Mouse (Mus musculus) ES-Bruce4 (cell line): ENCODE data around the gene Tfap2a. TPM values are rescaled to one million over a fixed set of nuclear protein-coding genes. Genes with fewer than 3 reads are reported as not detected.
A peak's percentile ranks its signal among the peaks of the same experiment; 100 is the strongest.

Experiments
- H3K27ac ChIP-seq: 2 replicates; pipeline ENCODE4 v1.5.1; 2012; ENCODE audit warnings: low read length, inconsistent platforms; ENCODE audit not compliant: insufficient read depth
- H3K27me3 ChIP-seq: 2 replicates; pipeline ENCODE4 v1.6.1; 2012; ENCODE audit warnings: mild to moderate bottlenecking, low read length, inconsistent platforms; ENCODE audit not compliant: control insufficient read depth, poor library complexity, insufficient read depth, severe bottlenecking
- H3K36me3 ChIP-seq: 2 replicates; pipeline ENCODE4 v1.6.1; 2012; ENCODE audit warnings: inconsistent platforms, mild to moderate bottlenecking, low read length, moderate library complexity; ENCODE audit not compliant: control insufficient read depth, poor library complexity, insufficient read depth, severe bottlenecking
- H3K4me1 ChIP-seq: one replicate; pipeline ENCODE4 v1.8.1; 2011; ENCODE audit warnings: low read length; ENCODE audit not compliant: control insufficient read depth, insufficient read depth
- H3K4me3 ChIP-seq: 2 replicates; pipeline ENCODE4 v1.5.1; 2011; ENCODE audit warnings: low read depth, mild to moderate bottlenecking, low read length
- H3K9ac ChIP-seq: 2 replicates; pipeline ENCODE4 v1.6.1; 2012; ENCODE audit warnings: low read depth, mild to moderate bottlenecking, inconsistent platforms; ENCODE audit not compliant: poor library complexity, severe bottlenecking
- H3K9me3 ChIP-seq: replicated peaks from 2 replicates; pipeline ENCODE4 v1.6.1; 2012; ENCODE audit warnings: mild to moderate bottlenecking, low read length, inconsistent platforms; ENCODE audit not compliant: control insufficient read depth, poor library complexity, insufficient read depth, severe bottlenecking
- CTCF ChIP-seq: IDR thresholded peaks from one replicate; pipeline ENCODE4 v1.8.1; 2011; ENCODE audit warnings: low read depth, low read length
- EP300 ChIP-seq: IDR thresholded peaks from 2 replicates; pipeline ENCODE4 v1.6.1; 2011; ENCODE audit warnings: low read depth, low read length; ENCODE audit not compliant: insufficient read depth
- POLR2A ChIP-seq: IDR thresholded peaks from one replicate; pipeline ENCODE4 v1.8.1; 2011; ENCODE audit warnings: low read length; ENCODE audit not compliant: insufficient read depth
- polyA plus RNA-seq: library from polyadenylated mRNA; stranded (reverse); fragments of >200 nt; gene quantifications from 2 replicates; pipeline ENCODE4 v1.2.4, GENCODE M21; 2011; ENCODE audit warnings: low read depth; ENCODE audit not compliant: missing spikeins, insufficient read depth, insufficient read length

The Tfap2a gene
- polyA plus RNA-seq, 1 experiment, result 1.5 TPM

- H3K9me3 ChIP-seq, result no peaks in the 10 kb centered on the region
- no peaks in the 10 kb centered on the region for H3K36me3 ChIP-seq
- H3K4me1 ChIP-seq, result peaks cover 2% of the 10 kb centered on the region
- no peak overlapping the region; the same call in 1 of the 2 replicates for H3K9ac ChIP-seq
- peaks cover 5% of the 10 kb centered on the region for H3K27me3 ChIP-seq
- TF ChIP-seq POLR2A, result no peak
- no peak for TF ChIP-seq CTCF
- TF ChIP-seq EP300, result no peak
- no peak overlapping the region for H3K27ac ChIP-seq
- no peak overlapping the region for H3K4me3 ChIP-seq
Observed at GRCm38 (mm10) chr13:40719066-40719740, 19.0 kb downstream of the Tfap2a start.

GRCm38 (mm10) chr13:40716771-40717716, 21.1 kb downstream of the Tfap2a start:
- peaks cover 3% of the 10 kb centered on the region for H3K4me1 ChIP-seq
- no peak for TF ChIP-seq CTCF
- TF ChIP-seq EP300, result 0 out of 2 replicates have a peak, but pooled peaks have one; percentile 23
- H3K27me3 ChIP-seq, result peaks cover 18% of the 10 kb centered on the region
- H3K27ac ChIP-seq, result no peak overlapping the region
- no peaks in the 10 kb centered on the region for H3K36me3 ChIP-seq
- no peaks in the 10 kb centered on the region for H3K9me3 ChIP-seq
- H3K4me3 ChIP-seq, result 0 out of 2 replicates have a peak overlapping the region, but pooled peaks have one; percentile 18
- no peak overlapping the region for H3K9ac ChIP-seq

GRCm38 (mm10) chr13:40714531-40714930, 23.6 kb downstream of the Tfap2a start:
- Histone ChIP-seq H3K4me1 (peaks cover 3% of the 10 kb centered on the region), H3K9ac (no peak overlapping the region), H3K4me3 (no peak overlapping the region), H3K36me3 (no peaks in the 10 kb centered on the region), H3K27ac (no peak overlapping the region), H3K27me3 (peaks cover 39% of the 10 kb centered on the region), H3K9me3 (no peaks in the 10 kb centered on the region)
- no peak for TF ChIP-seq EP300
- TF ChIP-seq POLR2A, result no peak
- no peak for TF ChIP-seq CTCF

- TF ChIP-seq EP300, result no peak
- H3K4me3 ChIP-seq, result no peak overlapping the region
- H3K27me3 ChIP-seq, result peaks cover 47% of the 10 kb centered on the region
- no peaks in the 10 kb centered on the region for H3K9me3 ChIP-seq
- H3K4me1 ChIP-seq, result peaks cover 1% of the 10 kb centered on the region
- H3K9ac ChIP-seq, result no peak overlapping the region
- H3K27ac ChIP-seq, result no peak overlapping the region
- no peaks in the 10 kb centered on the region for H3K36me3 ChIP-seq
Observed at GRCm38 (mm10) chr13:40713681-40714080, 24.5 kb downstream of the Tfap2a start.

- Histone ChIP-seq H3K27me3 (peaks cover 50% of the 10 kb centered on the region), H3K4me1 (peaks cover 1% of the 10 kb centered on the region)
Observed at GRCm38 (mm10) chr13:40713241-40713640, 24.9 kb downstream of the Tfap2a start.

GRCm38 (mm10) chr13:40712526-40712832, 25.7 kb downstream of the Tfap2a start:
- Histone ChIP-seq H3K27me3 (peaks cover 55% of the 10 kb centered on the region), H3K27ac (no peak overlapping the region), H3K36me3 (no peaks in the 10 kb centered on the region), H3K9ac (no peak overlapping the region), H3K4me3 (no peak overlapping the region), H3K4me1 (peaks cover 1% of the 10 kb centered on the region), H3K9me3 (no peaks in the 10 kb centered on the region)
- TF ChIP-seq POLR2A (no peak), EP300 (no peak), CTCF (no peak)

More at GRCm38 (mm10) chr13:40713241-40713640, 24.9 kb downstream of the Tfap2a start:
- Histone ChIP-seq H3K27ac (no peak overlapping the region), H3K9me3 (no peaks in the 10 kb centered on the region), H3K9ac (no peak overlapping the region), H3K4me3 (no peak overlapping the region), H3K36me3 (no peaks in the 10 kb centered on the region)
- TF ChIP-seq EP300 (no peak), POLR2A (no peak), CTCF (no peak)
